Mouse (Mus musculus) olfactory bulb, adult 2 months (tissue): ENCODE measurements around the gene Dhx9. TPM values are rescaled to one million over a fixed set of nuclear protein-coding genes. Genes with fewer than 3 reads are reported as not detected.

Experiments used
- H3K27ac ChIP-seq: fragments of 200-500 bp; 2 replicates; pipeline ENCODE4 v1.5.1; 2012; ENCODE audit warnings: low read depth, low read length; ENCODE audit not compliant: insufficient read depth
- H3K4me1 ChIP-seq: fragments of 200-500 bp; 2 replicates; pipeline ENCODE4 v1.6.1; 2012; ENCODE audit warnings: low read length; ENCODE audit not compliant: control insufficient read depth, insufficient read depth
- H3K4me3 ChIP-seq: fragments of 200-500 bp; 2 replicates; pipeline ENCODE4 v1.5.1; 2012; ENCODE audit warnings: mild to moderate bottlenecking, low read depth, low read length, moderate library complexity; ENCODE audit not compliant: insufficient read depth
- CTCF ChIP-seq: fragments of 200-500 bp; IDR thresholded peaks from 2 replicates; pipeline ENCODE4 v1.5.1; 2012; ENCODE audit warnings: low read depth, mild to moderate bottlenecking, low read length, moderate library complexity; ENCODE audit not compliant: insufficient read depth
- POLR2A ChIP-seq: fragments of 200-500 bp; IDR thresholded peaks from 2 replicates; pipeline ENCODE4 v1.6.1; 2012; ENCODE audit warnings: mild to moderate bottlenecking, low read depth, low read length, moderate library complexity; ENCODE audit not compliant: insufficient read depth
- WGBS: fragments of 180-500 bp; shearing (Covaris S2); methylation state at CpG from one replicate; pipeline ENCODE4 v1.1.7; 2018; 5-methylcytosine and 5-hydroxymethylcytosine counted together
- polyA plus RNA-seq: library from polyadenylated mRNA; stranded (reverse); fragments of >200 nt; gene quantifications from 2 replicates; pipeline ENCODE4 v1.2.4, GENCODE M21; 2012; ENCODE audit warnings: low replicate concordance; ENCODE audit not compliant: missing spikeins, insufficient read depth, insufficient read length

Dhx9 gene
- polyA plus RNA-seq, 1 experiment, result 152 TPM

DNA sequence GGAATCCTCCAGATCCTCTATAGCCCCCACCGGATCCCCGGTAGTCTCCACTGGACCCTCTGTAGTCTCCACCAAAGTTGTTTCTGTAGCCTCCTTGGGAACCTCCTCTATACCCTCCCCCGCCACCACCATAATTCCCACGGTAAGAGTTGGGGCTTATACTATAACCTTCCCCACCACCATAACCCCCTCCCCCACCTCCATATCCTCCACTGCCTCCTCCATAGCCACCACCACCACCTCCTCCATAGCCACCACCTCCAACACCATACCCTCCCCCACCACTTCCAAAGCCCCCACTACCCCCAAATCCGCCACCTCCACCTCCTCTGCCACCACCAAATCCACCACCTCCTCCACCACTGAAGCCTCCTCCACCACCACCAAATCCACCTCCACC is 31.3 kb downstream of the Dhx9 start:
- Histone ChIP-seq H3K4me1 (no peaks in the 10 kb centered on the region), H3K27ac (no peak overlapping the region), H3K4me3 (no peak overlapping the region)
- WGBS, result 87% methylated on average over 5 of the region's 5 CpGs
- TF ChIP-seq CTCF (no peak), POLR2A (no peak)

DNA sequence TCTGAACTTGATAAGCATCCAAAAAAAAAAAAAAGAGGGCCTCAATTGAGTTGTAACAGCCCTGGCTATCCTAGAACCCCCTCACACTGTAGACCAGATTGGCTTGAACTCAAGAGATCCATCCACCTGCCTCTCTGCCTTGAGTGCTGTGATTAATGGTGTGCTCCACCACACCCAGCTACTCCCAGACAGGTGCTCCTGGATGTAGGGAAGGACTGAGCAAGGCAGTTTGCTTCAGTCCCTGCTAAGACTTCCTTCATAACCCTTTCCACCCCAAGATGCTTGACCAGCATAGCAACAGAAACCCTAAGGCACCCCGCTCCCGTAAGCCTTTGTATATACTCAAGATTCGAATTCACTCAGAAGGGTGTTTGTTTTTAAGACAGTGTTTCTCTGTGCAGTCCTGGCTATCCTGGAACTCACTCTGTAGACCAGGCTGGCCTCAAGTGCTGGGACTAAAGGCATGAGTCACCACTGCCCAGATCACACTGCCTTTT is 34.3 kb downstream of the Dhx9 start:
- 87% methylated on average over 3 of the region's 3 CpGs for WGBS
- H3K4me1 ChIP-seq, result no peaks in the 10 kb centered on the region
- TF ChIP-seq CTCF, result no peak
- TF ChIP-seq POLR2A, result no peak
- H3K27ac ChIP-seq, result no peak overlapping the region
- H3K4me3 ChIP-seq, result no peak overlapping the region

DNA sequence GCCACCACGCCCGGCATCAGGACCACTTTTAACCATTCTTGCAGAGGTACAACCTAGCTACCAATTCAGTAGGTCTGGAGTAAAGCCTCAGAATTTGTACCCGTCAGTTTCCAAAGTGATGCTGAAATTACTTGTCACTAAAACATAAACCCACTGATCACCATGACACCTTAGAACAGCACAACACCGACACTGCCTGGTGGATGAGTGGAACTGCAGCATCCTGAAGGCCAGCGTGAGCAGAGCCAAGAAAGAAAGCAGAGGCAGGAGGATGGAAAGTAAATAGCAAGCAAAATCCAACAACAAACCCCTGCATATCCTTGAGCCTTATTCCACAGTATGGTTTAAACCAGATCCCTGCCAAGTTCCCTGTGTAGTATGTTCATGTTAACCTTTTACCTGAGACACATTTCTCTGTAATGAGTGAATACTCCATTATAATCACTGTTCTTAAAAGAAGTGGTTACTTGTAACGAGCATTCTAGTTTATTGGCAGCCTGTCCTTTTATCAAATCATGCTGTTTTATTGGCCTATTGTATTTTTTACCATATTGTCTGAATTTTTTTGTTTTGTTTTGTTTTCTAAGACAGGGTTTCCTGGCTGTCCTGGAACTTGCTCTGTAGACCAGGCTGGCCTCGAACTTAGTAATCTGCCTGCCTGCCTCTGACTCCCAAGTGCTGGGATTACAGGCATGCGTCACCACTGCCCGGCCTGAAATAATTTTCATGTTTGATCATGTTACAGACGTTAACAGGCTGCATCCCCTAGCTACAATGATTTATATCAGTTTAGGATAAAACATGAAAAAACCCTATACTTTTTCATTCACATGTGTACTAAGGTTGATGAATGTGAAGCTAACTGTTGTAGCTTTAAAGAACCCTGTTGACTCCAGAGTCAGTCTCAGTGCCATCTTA is 36.0 kb downstream of the Dhx9 start:
- no peak overlapping the region for H3K27ac ChIP-seq
- 75% methylated on average over 10 of the region's 10 CpGs for WGBS
- H3K4me3 ChIP-seq, result no peak overlapping the region
- no peaks in the 10 kb centered on the region for H3K4me1 ChIP-seq
- no peak for TF ChIP-seq POLR2A
- no peak for TF ChIP-seq CTCF

DNA sequence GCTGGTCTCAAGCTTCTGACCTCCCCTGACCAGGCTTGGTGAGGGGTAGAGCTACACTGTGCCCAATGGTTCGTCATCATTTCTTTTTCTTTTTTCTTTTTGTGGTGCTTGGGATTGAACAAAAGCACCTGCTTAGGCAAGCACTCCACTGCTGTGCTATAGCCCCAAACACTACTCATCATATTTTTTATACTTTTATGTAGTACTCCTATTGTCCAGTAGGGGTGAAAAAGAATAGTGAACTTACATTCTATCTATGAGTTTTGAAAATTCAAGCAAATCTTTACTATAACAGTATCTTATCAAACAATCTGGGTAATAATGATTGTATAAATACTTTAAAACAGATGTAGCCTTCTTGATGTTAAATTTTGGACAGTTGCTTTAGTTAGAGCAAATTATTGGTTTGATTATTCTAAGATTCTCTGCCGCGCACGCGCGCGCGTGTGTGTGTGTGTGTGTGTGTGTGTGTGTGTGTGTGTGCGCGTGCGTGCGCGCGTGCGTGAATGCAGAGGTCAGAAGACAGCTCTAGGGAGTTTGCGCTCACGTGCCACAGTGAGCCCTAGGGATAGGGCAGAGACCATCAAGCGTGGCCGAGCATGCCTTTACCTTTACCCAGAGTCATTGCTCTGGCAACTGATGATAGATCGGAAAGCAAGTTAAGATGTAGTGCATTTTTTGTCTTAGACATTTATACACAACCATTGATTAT is 41.2 kb downstream of the Dhx9 start:
- WGBS, result 96% methylated on average over 20 of the region's 20 CpGs
- no peak for TF ChIP-seq CTCF
- no peak for TF ChIP-seq POLR2A
- Histone ChIP-seq H3K4me3 (no peak overlapping the region), H3K4me1 (no peaks in the 10 kb centered on the region), H3K27ac (no peak overlapping the region)

DNA sequence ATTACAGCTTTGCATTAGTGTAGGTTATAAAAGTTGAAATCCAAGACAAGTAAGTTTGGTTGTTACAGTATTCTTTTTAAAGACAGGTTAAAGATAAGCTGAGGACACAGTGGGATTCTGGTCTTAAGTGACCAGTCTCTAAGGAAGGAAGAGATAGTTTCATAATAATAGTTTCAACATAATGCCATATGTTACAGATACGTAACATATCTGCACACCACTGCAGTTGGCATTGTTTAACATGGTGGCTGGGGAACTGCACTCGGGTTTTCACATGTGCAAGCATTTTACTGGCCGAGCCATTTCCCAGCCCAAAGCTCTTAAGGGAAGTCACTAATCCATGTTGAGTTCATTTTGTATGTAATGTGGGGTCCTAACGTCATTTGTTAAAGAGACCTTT is 43.8 kb downstream of the Dhx9 start:
- no peak overlapping the region for H3K27ac ChIP-seq
- TF ChIP-seq POLR2A (no peak), CTCF (no peak)
- H3K4me1 ChIP-seq, result no peaks in the 10 kb centered on the region
- WGBS, result 79% methylated on average over 4 of the region's 4 CpGs
- no peak overlapping the region for H3K4me3 ChIP-seq

DNA sequence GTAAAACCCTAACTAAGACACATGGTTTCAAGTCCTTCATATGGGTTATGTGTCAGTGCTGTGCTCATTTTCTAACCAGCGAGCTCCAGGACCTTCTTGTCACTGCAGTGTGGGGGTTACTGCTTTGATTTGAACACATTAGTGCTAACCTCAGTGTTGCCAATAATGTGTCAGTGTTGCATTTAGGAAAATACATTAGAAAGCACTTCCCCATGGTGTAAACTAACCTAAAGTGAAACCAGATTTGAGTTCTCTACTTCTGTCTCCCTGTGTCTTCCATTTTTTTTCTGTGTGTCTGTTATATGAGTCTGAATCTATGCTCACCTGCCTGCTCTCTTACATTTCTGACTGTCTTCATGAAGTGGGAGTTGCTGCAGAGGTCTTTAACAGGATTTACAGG is 44.4 kb downstream of the Dhx9 start:
- WGBS, result 88% methylated on average over 1 of the region's 1 CpGs

DNA sequence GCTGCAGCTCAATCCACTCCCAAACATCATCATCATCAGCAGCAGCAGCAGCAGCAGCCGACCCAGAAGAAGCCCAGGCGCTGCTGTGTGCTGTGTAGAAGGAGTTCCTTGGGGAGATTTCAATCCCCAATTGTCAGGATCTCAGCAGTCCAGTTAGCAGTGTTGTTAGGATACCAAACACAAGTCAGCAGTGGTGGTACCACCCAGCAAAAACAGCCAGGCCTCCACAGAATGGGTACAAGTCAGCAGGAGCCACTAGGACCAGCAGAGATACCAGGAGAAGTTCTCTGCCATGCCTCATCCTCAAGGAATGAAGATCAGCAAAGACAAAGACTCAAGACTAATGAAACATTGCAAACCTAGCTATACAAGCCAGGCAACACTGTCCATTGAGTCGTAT is 45.8 kb downstream of the Dhx9 start:
- Histone ChIP-seq H3K4me3 (no peak overlapping the region), H3K4me1 (no peaks in the 10 kb centered on the region), H3K27ac (no peak overlapping the region)
- TF ChIP-seq POLR2A (no peak), CTCF (no peak)
- WGBS, result 91% methylated on average over 3 of the region's 3 CpGs

More for the DNA sequence above, 44.4 kb downstream of the Dhx9 start:
- no peak overlapping the region for H3K4me3 ChIP-seq
- no peak overlapping the region for H3K27ac ChIP-seq
- no peak for TF ChIP-seq CTCF
- no peak for TF ChIP-seq POLR2A
- H3K4me1 ChIP-seq, result no peaks in the 10 kb centered on the region

DNA sequence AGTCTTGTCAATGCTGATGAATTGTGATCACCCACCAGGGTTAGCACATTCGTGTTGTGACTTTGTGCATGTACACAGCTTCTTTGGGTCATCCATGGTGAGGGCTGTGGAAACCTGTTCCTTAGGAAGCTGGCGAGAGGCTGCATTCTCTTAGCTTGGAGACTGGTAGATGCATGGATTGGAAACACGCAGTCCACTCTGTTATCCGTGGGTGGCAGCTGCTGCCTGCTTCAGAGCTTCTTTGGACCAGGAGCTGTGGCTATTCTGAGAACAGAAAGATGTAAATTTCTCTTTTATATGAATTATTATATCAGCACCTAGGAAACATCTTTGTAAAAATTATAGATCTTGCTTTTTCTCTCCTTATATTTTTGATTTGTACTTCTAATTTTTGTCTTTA is 46.7 kb downstream of the Dhx9 start:
- Histone ChIP-seq H3K4me3 (no peak overlapping the region), H3K27ac (no peak overlapping the region), H3K4me1 (no peaks in the 10 kb centered on the region)
- WGBS, result 86% methylated on average over 4 of the region's 4 CpGs
- TF ChIP-seq POLR2A (no peak), CTCF (no peak)

DNA sequence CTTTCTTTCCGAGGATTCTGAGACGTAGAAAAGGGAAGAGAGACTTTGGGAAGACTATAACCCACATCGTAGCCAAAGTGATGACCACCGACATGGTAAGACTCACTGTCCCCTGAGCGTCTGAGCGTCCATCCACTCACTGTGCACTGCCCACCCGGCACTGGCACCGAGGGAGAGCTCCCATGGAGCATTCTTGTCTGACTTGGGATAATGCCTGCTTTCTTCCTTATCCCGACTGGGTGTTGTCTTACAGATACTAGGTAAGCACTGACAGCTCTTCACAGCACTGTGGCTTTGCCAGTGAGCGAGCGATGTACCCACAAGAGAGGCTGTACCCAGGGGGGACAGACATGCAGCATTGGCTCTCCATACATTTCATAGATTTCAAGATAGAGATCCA is 49.9 kb downstream of the Dhx9 start:
- Histone ChIP-seq H3K27ac (no peak overlapping the region), H3K4me1 (no peaks in the 10 kb centered on the region), H3K4me3 (no peak overlapping the region)
- WGBS, result 91% methylated on average over 11 of the region's 11 CpGs
- TF ChIP-seq POLR2A (no peak), CTCF (no peak)
